Mouse (Mus musculus) bone marrow, adult 2 months (tissue): ENCODE data around the gene Tmf1.

Source experiments
- CTCF ChIP-seq: fragments of 200-500 bp; IDR thresholded peaks from 2 replicates; pipeline ENCODE4 v1.5.1; 2011; ENCODE audit warnings: low read length, control low read depth; ENCODE audit not compliant: control insufficient read depth, insufficient read depth
- POLR2A ChIP-seq: fragments of 200-500 bp; IDR thresholded peaks from 2 replicates; pipeline ENCODE4 v1.6.1; 2011; ENCODE audit warnings: low read depth, mild to moderate bottlenecking, control low read depth, low read length, borderline replicate concordance; ENCODE audit not compliant: control insufficient read depth

DNA sequence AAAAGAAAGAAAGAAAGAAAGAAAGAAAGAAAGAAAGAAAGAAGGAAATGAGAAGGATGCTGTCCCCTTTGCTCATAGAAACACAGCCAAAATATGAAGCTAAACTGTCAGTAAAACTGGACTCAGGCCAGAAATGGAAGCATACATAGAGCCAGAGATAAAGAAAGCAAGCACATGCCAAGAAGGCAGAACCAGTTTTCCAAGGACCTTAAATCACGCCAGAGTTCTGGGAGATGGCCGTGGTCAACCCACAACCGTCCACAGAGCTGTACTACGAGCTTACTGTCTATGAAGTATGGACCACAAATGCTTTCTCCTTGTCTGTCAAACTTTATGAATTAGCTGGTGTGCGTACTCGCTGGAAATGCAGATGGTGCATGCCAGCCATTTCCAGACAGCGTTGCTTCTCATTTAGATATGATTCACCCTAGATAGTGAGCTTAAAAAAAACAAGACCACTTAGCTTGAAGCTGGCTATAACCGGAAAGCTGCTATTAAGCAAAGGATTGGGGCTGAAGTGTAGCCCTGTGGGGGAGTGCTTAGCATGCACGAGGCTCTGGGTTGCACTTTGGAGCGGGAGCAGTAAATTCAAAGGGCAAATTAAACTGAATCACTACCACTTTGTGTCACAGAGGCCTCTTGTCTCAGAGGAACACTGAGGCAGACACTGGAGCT is 54.4 kb downstream of the Tmf1 start:
- TF ChIP-seq CTCF (no peak), POLR2A (no peak)
